Mouse (Mus musculus): ENCODE measurements around the gene Slc25a21. TPM values are rescaled to one million over a fixed set of nuclear protein-coding genes. Genes with fewer than 3 reads are reported as not detected.
"Not testable (repeated sequence)": the region's sequence is repeated elsewhere in the genome, so short reads cannot be mapped to it uniquely, and the experiment has no call there.

Gene Slc25a21
- under 1 TPM in 1 of 4 experiments, not detected in 3; 0.36 TPM for total RNA-seq (2022)

- DNase-seq (ENCODE audit: low spot score in 2 of 2) = no peak
Observed at GRCm38 (mm10) chr12:57197363-57198026, at the start of gene Slc25a21. Slc25a21 (minus strand) TSS chr12:57197472.

- DNase-seq (ENCODE audit: low spot score in 2 of 2) = no peak
Observed at GRCm38 (mm10) chr12:57243671-57244495, 46.6 kb upstream of the Slc25a21 start.

GRCm38 (mm10) chr12:57233386-57233785 is 36.1 kb upstream of the Slc25a21 start:
- DNase-seq (ENCODE audit: low spot score in 2 of 2) = peak in 1 of 2 experiments; percentile 44

- DNase-seq (ENCODE audit: low spot score in 2 of 2) = no peak
Observed at GRCm38 (mm10) chr12:57231085-57231875, 34.0 kb upstream of the Slc25a21 start.

GRCm38 (mm10) chr12:57230192-57230706 is 33.0 kb upstream of the Slc25a21 start, which contains the start of the genes Prps1l3 and Mipol1:
Prps1l3 (plus strand) TSS chr12:57230412.
Mipol1 (plus strand) TSS chr12:57230427.
- DNase-seq (ENCODE audit: low spot score in 2 of 2) = peak; percentile 73 to 83

GRCm38 (mm10) chr12:57229703-57230102 is 32.4 kb upstream of the Slc25a21 start:
- DNase-seq (ENCODE audit: low spot score in 2 of 2) = no peak

- no peak for DNase-seq (ENCODE audit: low spot score in 2 of 2)
Observed at GRCm38 (mm10) chr12:57227776-57228175, 30.5 kb upstream of the Slc25a21 start.

GRCm38 (mm10) chr12:57226411-57226810 is 29.1 kb upstream of the Slc25a21 start:
- DNase-seq (ENCODE audit: low spot score in 2 of 2) = no peak

GRCm38 (mm10) chr12:57212463-57212862 is 15.2 kb upstream of the Slc25a21 start:
- not testable (repeated sequence) for DNase-seq (ENCODE audit: low spot score in 2 of 2)

- DNase-seq (ENCODE audit: low spot score in 2 of 2) = no peak
Observed at GRCm38 (mm10) chr12:57211353-57212311, 14.4 kb upstream of the Slc25a21 start.

GRCm38 (mm10) chr12:57204276-57204851 is 7.1 kb upstream of the Slc25a21 start:
- no peak for DNase-seq (ENCODE audit: low spot score in 2 of 2)

- no peak for DNase-seq (ENCODE audit: low spot score in 2 of 2)
Observed at GRCm38 (mm10) chr12:57201901-57202300, 4.6 kb upstream of the Slc25a21 start.

GRCm38 (mm10) chr12:57199427-57199826 is 2.2 kb upstream of the Slc25a21 start:
- no peak for DNase-seq (ENCODE audit: low spot score in 2 of 2)

- DNase-seq (ENCODE audit: low spot score in 2 of 2) = no peak
Observed at GRCm38 (mm10) chr12:57198269-57198668, 997 bp upstream of the Slc25a21 start.

GRCm38 (mm10) chr12:57196608-57197362 is 487 bp downstream of the Slc25a21 start:
- DNase-seq (ENCODE audit: low spot score in 2 of 2) = peak in 1 of 2 experiments; percentile 7

- no peak for DNase-seq (ENCODE audit: low spot score in 2 of 2)
Observed at GRCm38 (mm10) chr12:57196286-57196607, 1.0 kb downstream of the Slc25a21 start.

- DNase-seq (ENCODE audit: low spot score in 2 of 2) = no peak
Observed at GRCm38 (mm10) chr12:57194609-57195008, 2.7 kb downstream of the Slc25a21 start.

GRCm38 (mm10) chr12:57187032-57187431 is 10.2 kb downstream of the Slc25a21 start:
- no peak for DNase-seq (ENCODE audit: low spot score in 2 of 2)

- DNase-seq (ENCODE audit: low spot score in 2 of 2) = no peak
Observed at GRCm38 (mm10) chr12:57186126-57186525, 11.1 kb downstream of the Slc25a21 start.
